Mouse (Mus musculus) limb, embryonic 12.5 days (tissue): ENCODE data around the gene Vangl2. TPM values are rescaled to one million over a fixed set of nuclear protein-coding genes. Genes with fewer than 3 reads are reported as not detected.

Experiments used
- ATAC-seq: fragments of 200-750 bp; cut with Nextera tagmentation; 2 replicates; pipeline ENCODE4 v1.8.0; 2017; ENCODE audit warnings: low read depth, moderate TSS enrichment; ENCODE audit not compliant: insufficient number of reproducible peaks, insufficient read depth, low FRiP score, low TSS enrichment
- H3K27ac ChIP-seq: fragments of 300-500 bp; sonication (generic); 2 replicates; pipeline ENCODE4 v1.5.1; 2016; ENCODE audit warnings: mild to moderate bottlenecking, moderate library complexity
- H3K27me3 ChIP-seq: fragments of 300-500 bp; sonication (generic); 2 replicates; pipeline ENCODE4 v1.6.1; 2016; ENCODE audit warnings: mild to moderate bottlenecking, moderate library complexity
- H3K36me3 ChIP-seq: fragments of 300-500 bp; sonication (generic); 2 replicates; pipeline ENCODE4 v1.6.1; 2016; ENCODE audit warnings: mild to moderate bottlenecking, moderate library complexity
- H3K4me1 ChIP-seq: fragments of 300-500 bp; sonication (generic); replicated peaks from 2 replicates; pipeline ENCODE4 v1.6.1; 2016
- H3K4me2 ChIP-seq: fragments of 300-500 bp; sonication (generic); 2 replicates; pipeline ENCODE4 v1.6.1; 2016; ENCODE audit warnings: mild to moderate bottlenecking, moderate library complexity
- H3K4me3 ChIP-seq: fragments of 300-500 bp; sonication (generic); replicated peaks from 2 replicates; pipeline ENCODE4 v1.5.1; 2016; ENCODE audit warnings: mild to moderate bottlenecking
- H3K9ac ChIP-seq: fragments of 300-500 bp; sonication (generic); replicated peaks from 2 replicates; pipeline ENCODE4 v1.6.1; 2016; ENCODE audit warnings: mild to moderate bottlenecking, moderate library complexity
- H3K9me3 ChIP-seq: fragments of 300-500 bp; sonication (generic); 2 replicates; pipeline ENCODE4 v1.6.1; 2016; ENCODE audit warnings: mild to moderate bottlenecking, moderate library complexity
- WGBS: fragments of 180-500 bp; shearing (Covaris S2); methylation state at CpG from one replicate; pipeline ENCODE4 v1.1.7; 2016; 5-methylcytosine and 5-hydroxymethylcytosine counted together
- polyA plus RNA-seq: library from polyadenylated mRNA; unstranded; fragments of >200 nt; fragmentation: Nextera tagmentation; extraction: Ambion mirVana; gene quantifications from 2 replicates; pipeline ENCODE4 v1.2.1, GENCODE M21; 2016

The Vangl2 gene
- polyA plus RNA-seq, 1 experiment from 2014 or later = 23.7 TPM

DNA sequence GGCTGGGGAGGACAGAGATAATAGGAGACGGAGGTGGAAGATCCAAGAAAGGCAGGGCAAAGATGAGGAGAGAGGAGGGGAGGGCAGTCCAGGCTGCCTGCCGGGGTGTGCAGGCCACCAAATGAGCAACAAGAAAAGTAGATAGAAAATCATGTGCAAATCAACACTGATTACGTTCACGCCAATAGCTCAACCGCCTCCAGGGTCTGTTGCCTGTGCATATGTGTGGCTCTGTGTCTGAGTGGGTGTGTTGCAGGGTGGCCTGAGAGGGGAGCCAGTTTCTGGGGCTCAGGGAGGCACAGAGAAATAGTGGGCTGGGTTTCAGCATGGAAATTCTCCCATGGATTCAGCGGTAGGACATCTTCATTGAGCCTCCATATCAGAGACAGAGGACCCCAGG is 30.1 kb upstream of the Vangl2 start:
- 77% methylated on average over 6 of the region's 6 CpGs for WGBS
- Histone ChIP-seq H3K4me2 (no peak overlapping the region), H3K27me3 (peaks cover 53% of the 10 kb centered on the region), H3K36me3 (no peaks in the 10 kb centered on the region), H3K27ac (0 out of 2 replicates have a peak overlapping the region, but pooled peaks have one; percentile 12), H3K9me3 (no peaks in the 10 kb centered on the region), H3K9ac (no peak overlapping the region), H3K4me1 (peaks cover 21% of the 10 kb centered on the region), H3K4me3 (no peak overlapping the region)
- no peak for ATAC-seq

DNA sequence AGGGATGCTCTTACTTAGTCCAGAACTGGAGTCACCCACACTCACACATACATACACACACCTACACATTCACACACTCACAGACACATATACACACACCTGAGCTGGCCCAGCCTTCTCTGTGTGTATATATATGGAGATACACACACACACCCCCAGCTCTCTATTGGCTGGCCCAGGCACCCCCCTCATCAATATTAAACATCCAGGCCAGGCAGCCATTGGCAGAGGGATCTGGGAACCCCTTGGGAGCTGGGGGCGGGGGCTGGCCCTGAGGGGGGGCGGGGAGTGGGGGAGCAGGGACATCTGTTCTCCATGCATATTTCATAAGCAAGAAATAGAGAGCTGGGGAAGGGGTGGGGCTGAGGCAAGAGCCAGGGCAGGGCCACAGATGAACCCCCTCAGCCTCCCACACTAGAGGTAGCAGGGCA is 29.3 kb upstream of the Vangl2 start, which contains the start of gene Nhlh1:
TSS of gene Nhlh1 (minus strand) at position 83 of the 431 bp plus-strand sequence.
- no peak within 1 kb of the TSS for H3K4me2 ChIP-seq
- peaks cover 24% of the 10 kb centered on the region for H3K4me1 ChIP-seq
- H3K27ac ChIP-seq = 0 out of 2 replicates have a peak within 1 kb of the TSS, but pooled peaks have one; percentile 12
- peak; percentile 58 for ATAC-seq
- 32% methylated on average over 2 of the region's 2 CpGs for WGBS
- H3K9ac ChIP-seq = no peak within 1 kb of the TSS
- H3K9me3 ChIP-seq = no peaks in the 10 kb centered on the region
- no peaks in the 10 kb centered on the region for H3K36me3 ChIP-seq
- H3K27me3 ChIP-seq = peaks cover 61% of the 10 kb centered on the region
- H3K4me3 ChIP-seq = no peak within 1 kb of the TSS

DNA sequence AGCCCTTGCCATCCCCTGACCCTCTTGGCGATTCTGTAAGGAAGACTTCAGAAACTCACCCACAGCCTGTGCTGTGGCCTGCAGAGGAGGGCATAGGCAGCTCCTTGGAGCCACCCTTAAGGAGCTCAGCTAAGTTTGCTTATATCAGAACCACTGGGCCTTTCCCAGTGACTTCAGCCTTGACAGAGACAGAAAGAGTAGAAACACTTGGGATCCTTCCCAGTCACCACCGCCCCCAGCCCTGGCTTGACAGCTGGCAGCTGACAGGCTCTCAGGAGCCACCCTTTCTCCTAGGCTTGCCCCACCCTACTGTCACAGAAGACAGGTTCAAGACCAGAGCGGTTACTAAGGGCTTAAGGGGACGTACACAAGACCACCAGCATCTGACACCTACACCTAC is 28.0 kb upstream of the Vangl2 start:
- peaks cover 24% of the 10 kb centered on the region for H3K4me1 ChIP-seq
- no peaks in the 10 kb centered on the region for H3K36me3 ChIP-seq
- H3K27ac ChIP-seq = no peak overlapping the region
- H3K4me2 ChIP-seq = no peak overlapping the region
- peaks cover 71% of the 10 kb centered on the region for H3K27me3 ChIP-seq
- ATAC-seq = no peak
- WGBS = 76% methylated on average over 4 of the region's 4 CpGs
- no peak overlapping the region for H3K4me3 ChIP-seq
- H3K9ac ChIP-seq = no peak overlapping the region
- H3K9me3 ChIP-seq = no peaks in the 10 kb centered on the region

DNA sequence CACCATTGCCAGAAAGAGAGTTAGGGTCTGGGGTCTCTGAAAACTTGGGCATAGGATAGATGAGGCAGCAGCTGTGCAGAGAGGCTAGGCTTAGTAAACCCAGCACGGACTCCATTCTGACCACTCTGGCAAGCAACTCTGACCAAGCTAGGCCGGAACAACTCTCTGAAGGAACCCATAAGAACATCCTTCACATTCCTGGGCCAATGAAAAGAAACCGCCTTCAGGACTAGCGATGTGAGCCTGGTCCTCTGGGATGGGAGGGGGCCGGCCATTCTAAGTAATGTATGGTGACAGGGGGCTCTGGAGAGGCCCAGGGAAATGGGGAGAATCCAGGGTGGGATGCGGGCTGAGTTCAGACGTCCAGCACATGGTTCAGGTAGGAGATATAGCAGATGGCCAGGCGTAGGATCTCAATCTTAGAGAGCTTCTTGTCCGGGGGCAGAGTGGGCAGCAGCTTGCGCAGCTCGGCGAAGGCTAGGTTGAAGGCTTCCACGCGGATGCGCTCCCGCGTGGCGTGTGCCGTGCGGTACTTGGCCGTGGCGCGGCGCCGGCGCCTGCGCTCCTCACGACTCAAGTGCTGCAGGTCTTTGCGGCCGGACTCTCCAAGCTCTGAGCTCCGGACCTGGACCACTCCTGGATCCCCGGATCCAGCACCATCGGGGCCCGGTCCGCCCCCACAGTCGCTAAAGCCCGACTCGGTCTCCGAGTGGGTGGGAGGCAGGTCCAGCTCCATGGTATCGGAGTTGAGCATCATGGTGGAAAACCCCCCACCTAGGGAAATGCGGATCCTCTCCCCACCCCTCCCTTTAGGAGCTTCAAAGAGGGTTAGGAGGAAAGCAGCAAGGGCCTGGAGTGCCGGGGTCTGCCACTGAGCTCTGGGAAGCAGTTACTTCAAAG is 25.5 kb upstream of the Vangl2 start:
- peak overlapping the region; percentile 42 for H3K4me3 ChIP-seq
- H3K27ac ChIP-seq = no peak overlapping the region
- ATAC-seq = no peak
- H3K27me3 ChIP-seq = peaks cover 85% of the 10 kb centered on the region
- peak overlapping the region; percentile 73 for H3K4me2 ChIP-seq
- WGBS = 2% methylated on average over 42 of the region's 42 CpGs
- H3K36me3 ChIP-seq = no peaks in the 10 kb centered on the region
- peak overlapping the region; percentile 60 for H3K9ac ChIP-seq
- peaks cover 30% of the 10 kb centered on the region for H3K4me1 ChIP-seq
- no peaks in the 10 kb centered on the region for H3K9me3 ChIP-seq

DNA sequence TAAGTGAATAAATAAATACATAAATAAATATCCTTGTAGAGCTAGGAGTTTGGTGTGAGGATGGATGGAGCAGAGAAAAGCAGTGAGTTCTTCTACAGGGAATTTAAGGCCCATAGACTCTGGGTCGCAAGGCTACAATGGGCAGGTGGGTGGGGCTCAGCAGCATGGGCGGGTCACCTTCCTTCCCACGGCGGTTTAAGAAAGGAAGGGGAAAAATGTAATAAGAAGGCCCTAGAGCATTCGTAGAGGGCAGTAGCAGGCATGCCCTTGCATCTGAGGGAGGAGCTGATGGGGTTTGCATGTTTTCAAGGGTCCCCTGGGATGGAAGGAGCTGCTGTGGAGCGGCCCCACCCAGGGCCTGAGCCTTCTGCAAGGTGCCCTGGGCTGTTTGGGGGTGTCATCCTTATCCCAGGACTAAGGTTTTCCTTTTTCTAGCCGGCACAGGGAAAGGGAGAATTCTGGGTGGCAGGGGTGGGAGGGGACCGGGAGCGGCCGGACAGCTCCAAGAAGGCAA is 24.6 kb upstream of the Vangl2 start:
- no peak for ATAC-seq
- H3K4me3 ChIP-seq = no peak overlapping the region
- WGBS = 5% methylated on average over 10 of the region's 10 CpGs
- H3K4me2 ChIP-seq = peak overlapping the region; percentile 73
- H3K9ac ChIP-seq = no peak overlapping the region
- H3K27ac ChIP-seq = no peak overlapping the region
- H3K36me3 ChIP-seq = no peaks in the 10 kb centered on the region
- H3K9me3 ChIP-seq = no peaks in the 10 kb centered on the region
- H3K27me3 ChIP-seq = peaks cover 87% of the 10 kb centered on the region
- peaks cover 31% of the 10 kb centered on the region for H3K4me1 ChIP-seq

DNA sequence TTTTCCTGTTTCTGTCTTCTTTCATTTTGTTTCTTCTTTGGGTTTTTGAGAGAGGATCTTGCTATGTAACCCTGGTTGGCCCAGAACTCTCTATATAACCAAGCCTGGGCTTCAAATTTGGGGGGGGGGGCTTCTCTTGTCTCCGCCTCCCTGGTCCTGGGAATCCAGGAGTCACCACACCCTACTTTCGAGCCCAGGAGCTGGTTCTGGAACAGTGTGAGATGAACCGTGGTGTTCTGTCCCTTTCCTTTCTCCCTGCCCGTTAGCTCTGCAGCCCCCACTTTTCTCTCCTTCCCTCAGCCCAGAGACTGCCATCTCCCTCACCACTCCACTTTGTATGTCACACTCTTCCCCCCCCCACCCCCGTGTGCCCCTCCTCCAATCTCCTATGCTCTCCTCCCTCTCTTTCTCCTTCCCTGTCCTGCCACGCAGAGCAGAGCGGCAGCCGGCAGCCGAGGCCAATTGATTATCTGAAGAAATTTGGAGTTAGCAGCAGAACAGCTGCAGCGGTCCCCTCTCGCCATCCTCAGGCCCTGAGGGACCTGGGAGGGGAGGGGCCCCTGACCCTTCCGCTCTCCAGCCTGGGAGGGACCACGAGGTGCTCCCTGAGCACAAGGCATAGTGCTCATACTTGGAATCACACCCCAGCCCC is 21.0 kb upstream of the Vangl2 start:
- Histone ChIP-seq H3K4me1 (peaks cover 33% of the 10 kb centered on the region), H3K27ac (no peak overlapping the region), H3K9ac (no peak overlapping the region), H3K36me3 (no peaks in the 10 kb centered on the region), H3K4me3 (no peak overlapping the region), H3K27me3 (peaks cover 67% of the 10 kb centered on the region), H3K4me2 (no peak overlapping the region), H3K9me3 (no peaks in the 10 kb centered on the region)
- 33% methylated on average over 13 of the region's 13 CpGs for WGBS
- ATAC-seq = 0 out of 2 replicates have a peak, but pooled peaks have one; percentile 4

DNA sequence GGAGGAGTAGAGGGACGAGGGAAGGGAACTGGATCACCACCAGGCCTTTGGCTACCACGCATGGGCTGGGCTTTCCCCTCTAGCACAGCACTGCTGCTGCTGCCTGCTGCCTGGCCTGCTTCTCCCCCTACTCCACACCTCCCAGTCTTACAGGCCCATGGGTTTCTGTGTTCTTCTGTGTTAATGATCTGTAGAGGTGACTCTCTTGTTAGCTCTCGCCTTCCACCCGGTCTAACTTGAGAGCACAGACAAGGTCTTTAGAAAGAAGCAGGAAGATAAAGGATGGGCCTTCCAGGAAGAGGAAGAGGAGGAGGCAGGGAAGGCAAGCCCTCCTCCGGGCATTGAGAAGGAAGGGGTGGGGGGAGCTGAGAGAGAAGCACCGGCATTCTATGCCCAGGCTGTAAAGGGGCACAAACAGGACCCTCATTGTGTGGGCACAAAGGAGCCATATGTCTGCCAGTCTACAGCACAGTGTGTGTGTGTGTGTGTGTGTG is 20.0 kb upstream of the Vangl2 start:
- 34% methylated on average over 6 of the region's 6 CpGs for WGBS
- Histone ChIP-seq H3K4me1 (peaks cover 23% of the 10 kb centered on the region), H3K27ac (peak overlapping the region; percentile 4; the same call in 1 of the 2 replicates), H3K4me3 (no peak overlapping the region), H3K36me3 (no peaks in the 10 kb centered on the region), H3K9me3 (no peaks in the 10 kb centered on the region), H3K4me2 (peak overlapping the region; percentile 9; the same call in 1 of the 2 replicates), H3K9ac (no peak overlapping the region), H3K27me3 (peaks cover 57% of the 10 kb centered on the region)
- no peak for ATAC-seq

DNA sequence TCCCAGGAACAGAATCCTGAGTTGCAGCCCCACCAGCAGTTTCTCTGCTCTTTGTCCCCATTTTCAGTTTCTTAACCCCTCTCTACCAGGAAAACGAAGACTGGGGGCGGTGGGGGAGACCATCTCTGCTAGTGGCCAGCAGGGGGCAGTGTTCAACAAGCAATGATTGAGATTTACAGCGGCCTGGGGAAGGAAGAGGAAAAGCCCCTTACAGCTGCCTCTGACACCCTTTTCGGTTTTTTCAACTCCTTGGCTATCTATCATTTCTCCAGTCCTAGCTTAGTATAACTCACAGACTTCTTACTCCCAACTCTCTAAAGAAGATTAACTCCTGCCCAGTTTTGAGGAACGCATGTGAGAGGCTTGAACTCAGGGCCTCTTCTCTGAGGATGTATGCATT is 18.7 kb upstream of the Vangl2 start:
- Histone ChIP-seq H3K4me1 (peaks cover 18% of the 10 kb centered on the region), H3K4me3 (no peak overlapping the region), H3K9me3 (no peaks in the 10 kb centered on the region), H3K27me3 (peaks cover 44% of the 10 kb centered on the region), H3K27ac (no peak overlapping the region), H3K4me2 (no peak overlapping the region), H3K36me3 (no peaks in the 10 kb centered on the region), H3K9ac (no peak overlapping the region)
- ATAC-seq = peak; percentile 49; the same call in 1 of the 2 replicates
- 10% methylated on average over 5 of the region's 5 CpGs for WGBS

DNA sequence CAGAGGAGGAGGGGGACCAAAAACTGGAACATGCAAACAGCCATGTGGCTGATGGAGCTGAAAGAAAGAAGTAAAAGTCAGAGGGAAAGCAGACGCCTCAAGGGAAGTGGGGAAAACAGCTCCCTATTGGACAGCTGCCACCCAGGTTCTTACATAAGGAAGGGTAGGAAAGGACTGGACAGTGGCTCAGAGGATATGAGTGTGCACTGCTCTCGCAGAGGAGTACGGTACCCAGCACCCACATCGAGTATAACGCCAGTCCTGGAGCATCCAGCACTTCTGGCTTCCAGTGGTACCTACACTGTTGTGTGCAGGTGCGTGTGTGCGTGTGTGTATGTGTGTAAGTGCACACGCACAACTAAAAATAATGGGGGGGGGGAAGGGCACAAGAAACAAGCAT is 18.2 kb upstream of the Vangl2 start:
- no peak overlapping the region for H3K4me2 ChIP-seq
- H3K27ac ChIP-seq = no peak overlapping the region
- no peak overlapping the region for H3K4me3 ChIP-seq
- H3K27me3 ChIP-seq = peaks cover 39% of the 10 kb centered on the region
- peak; percentile 45; the same call in 1 of the 2 replicates for ATAC-seq
- no peaks in the 10 kb centered on the region for H3K36me3 ChIP-seq
- WGBS = 69% methylated on average over 8 of the region's 8 CpGs
- no peak overlapping the region for H3K9ac ChIP-seq
- H3K9me3 ChIP-seq = no peaks in the 10 kb centered on the region
- H3K4me1 ChIP-seq = peaks cover 18% of the 10 kb centered on the region

DNA sequence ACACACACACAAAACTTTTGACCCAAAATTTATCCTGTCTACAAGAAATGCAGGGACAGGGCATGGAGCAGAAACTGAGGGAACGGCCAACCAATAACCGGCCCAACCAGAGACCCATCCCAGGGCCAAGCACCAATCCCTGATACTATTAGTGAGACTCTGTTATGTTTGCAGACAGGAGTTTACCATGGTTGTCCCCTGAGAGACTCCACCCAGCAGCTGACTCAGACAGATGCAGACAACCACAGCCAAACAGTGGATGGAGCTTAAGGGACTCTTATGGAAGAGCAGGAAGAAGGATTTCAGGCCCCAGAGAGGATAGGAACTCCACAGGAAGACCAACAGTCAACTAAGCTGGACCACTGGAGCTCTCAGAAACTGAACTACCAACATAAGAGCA is 1.7 kb upstream of the Vangl2 start:
- 92% methylated on average over 2 of the region's 2 CpGs for WGBS
- peaks cover 24% of the 10 kb centered on the region for H3K4me1 ChIP-seq
- no peaks in the 10 kb centered on the region for H3K27me3 ChIP-seq
- H3K9me3 ChIP-seq = no peaks in the 10 kb centered on the region
- H3K36me3 ChIP-seq = no peaks in the 10 kb centered on the region
- no peak overlapping the region for H3K4me2 ChIP-seq
- ATAC-seq = no peak
- H3K27ac ChIP-seq = no peak overlapping the region
- no peak overlapping the region for H3K4me3 ChIP-seq
- H3K9ac ChIP-seq = no peak overlapping the region

DNA sequence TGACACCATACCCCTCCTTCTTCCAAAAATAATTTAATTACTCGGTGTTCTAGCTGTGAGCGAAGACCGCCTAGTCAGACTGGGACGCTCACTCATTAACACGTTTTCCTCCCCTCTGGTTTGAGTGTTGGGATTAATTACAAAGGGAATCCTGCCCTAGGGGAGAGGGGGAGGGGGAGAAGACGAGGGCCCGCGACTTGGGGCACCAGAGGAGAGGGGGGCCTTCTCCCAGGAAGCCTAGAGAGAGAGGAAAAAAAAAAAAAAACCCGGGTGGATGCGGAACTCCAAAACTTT is 488 bp downstream of the Vangl2 start:
- H3K4me1 ChIP-seq = peaks cover 36% of the 10 kb centered on the region

More for the DNA sequence above, 488 bp downstream of the Vangl2 start:
- Histone ChIP-seq H3K27me3 (no peaks in the 10 kb centered on the region), H3K27ac (peak overlapping the region; percentile 97), H3K9me3 (no peaks in the 10 kb centered on the region), H3K36me3 (peaks cover 13% of the 10 kb centered on the region; the same call in 1 of the 2 replicates), H3K4me2 (peak overlapping the region; percentile 70), H3K4me3 (peak overlapping the region; percentile 76), H3K9ac (peak overlapping the region; percentile 91)
- ATAC-seq = no peak
- 4% methylated on average over 10 of the region's 10 CpGs for WGBS
